Mouse (Mus musculus) granulocyte monocyte progenitor cell, adult 5-6 weeks (primary cell): ENCODE measurements at regions not wholly inside any gene's neighbourhood (a gene's known extent, or its start where the extent isn't known, plus 50 kb on each side); places are given as distances from the start of the nearest gene placed in this dataset.

Experiments
- ATAC-seq: replicated peaks from 2 replicates; pipeline ENCODE4 v1.8.0; 2016; ENCODE audit warnings: mild to moderate bottlenecking, moderate TSS enrichment, inconsistent platforms; ENCODE audit not compliant: poor library complexity, severe bottlenecking

- peak; percentile 57 for ATAC-seq
These were observed 51.2 kb upstream of the Id2 start for GRCm38 (mm10) chr12:25148099-25148498.
